Mouse (Mus musculus): ENCODE measurements at regions not wholly inside any gene's neighbourhood (a gene's known extent, or its start where the extent isn't known, plus 50 kb on each side); places are given as distances from the start of the nearest gene placed in this dataset.
"Not testable (repeated sequence)": the region's sequence is repeated elsewhere in the genome, so short reads cannot be mapped to it uniquely, and the experiment has no call there.

DNA sequence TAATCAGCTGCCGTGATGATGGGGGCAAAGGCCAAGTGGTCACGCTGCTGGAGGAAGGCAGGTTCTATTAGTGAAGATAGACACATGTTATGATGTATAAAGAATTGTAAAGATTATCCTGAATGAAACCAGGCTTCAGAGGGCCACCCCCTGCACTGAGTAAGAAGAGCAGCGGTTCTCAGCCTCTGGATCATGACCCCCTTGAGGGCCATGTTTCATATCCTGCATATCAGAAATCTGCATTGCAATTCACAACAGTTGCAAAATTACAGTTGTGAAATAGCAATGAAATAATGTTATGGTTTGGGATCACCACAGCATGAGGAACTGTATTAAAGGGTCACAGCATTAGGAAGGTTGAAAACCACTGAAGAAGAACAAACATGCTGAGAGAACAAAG lies 162.5 kb upstream of the Zranb2 start:
- H3K9ac ChIP-seq (replicated peaks), result no peak overlapping the region
- H3K36me3 ChIP-seq, result no peaks in the 10 kb centered on the region
- no peaks in the 10 kb centered on the region for H3K9me3 ChIP-seq (replicated peaks)
- H3K4me2 ChIP-seq, result no peak overlapping the region
- H3K27me3 ChIP-seq (replicated peaks), result no peaks in the 10 kb centered on the region
- no peak for ATAC-seq (ENCODE audit: low FRiP score)
- H3K27ac ChIP-seq (replicated peaks), result no peak overlapping the region
- no peak overlapping the region for H3K4me3 ChIP-seq (replicated peaks)
- no peaks in the 10 kb centered on the region for H3K4me1 ChIP-seq
- WGBS, result 71% methylated on average over 3 of the region's 3 CpGs

DNA sequence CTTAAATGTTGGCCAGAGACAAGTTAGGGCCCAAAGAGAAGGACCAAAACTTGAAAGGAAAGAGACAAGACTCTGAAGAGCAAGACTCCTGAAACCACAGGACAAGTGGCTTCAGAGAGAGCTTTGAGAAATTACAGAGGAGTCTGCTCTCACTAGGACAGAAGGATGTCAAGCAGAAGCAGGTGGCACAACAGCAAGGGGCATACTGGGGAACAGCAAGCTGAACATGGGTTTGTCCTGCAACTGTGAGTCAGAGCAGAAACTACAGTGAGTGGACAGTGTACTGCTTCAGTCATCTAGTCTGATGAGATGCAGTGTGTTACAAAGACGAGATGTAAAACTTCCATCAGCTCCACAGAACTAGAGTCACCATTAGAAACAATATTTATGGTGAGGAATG lies 160.6 kb upstream of the Zranb2 start:
- Histone ChIP-seq H3K4me2 (no peak overlapping the region), H3K36me3 (no peaks in the 10 kb centered on the region), H3K27ac (replicated peaks) (no peak overlapping the region), H3K4me1 (no peaks in the 10 kb centered on the region), H3K27me3 (replicated peaks) (no peaks in the 10 kb centered on the region), H3K9me3 (replicated peaks) (no peaks in the 10 kb centered on the region), H3K4me3 (replicated peaks) (no peak overlapping the region), H3K9ac (replicated peaks) (no peak overlapping the region)
- ATAC-seq (ENCODE audit: low FRiP score), result no peak
- WGBS, result 57% methylated on average over 1 of the region's 1 CpGs

DNA sequence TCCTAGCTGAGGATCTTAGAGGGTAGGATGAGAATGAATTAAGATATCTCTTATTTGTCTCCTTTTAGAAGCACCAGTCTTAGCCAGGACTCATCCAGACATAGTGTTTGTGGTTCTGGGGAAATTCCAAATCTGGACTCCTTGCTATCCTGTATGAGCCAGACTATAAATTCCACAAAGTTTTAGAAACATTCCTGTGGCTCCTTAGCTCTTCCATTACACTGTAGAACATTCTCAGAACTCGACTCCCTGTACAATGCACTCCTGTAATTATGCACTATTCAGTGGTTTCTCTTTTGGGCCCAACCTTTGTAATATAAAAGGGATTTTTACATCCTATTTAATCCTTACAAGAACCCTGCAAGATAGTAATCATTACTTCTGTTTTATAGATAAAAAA lies 159.8 kb upstream of the Zranb2 start:
- no peak overlapping the region for H3K27ac ChIP-seq (replicated peaks)
- H3K4me2 ChIP-seq, result no peak overlapping the region
- no peaks in the 10 kb centered on the region for H3K4me1 ChIP-seq
- no peak overlapping the region for H3K4me3 ChIP-seq (replicated peaks)
- no peaks in the 10 kb centered on the region for H3K9me3 ChIP-seq (replicated peaks)
- no peak for ATAC-seq (ENCODE audit: low FRiP score)
- H3K36me3 ChIP-seq, result no peaks in the 10 kb centered on the region
- H3K9ac ChIP-seq (replicated peaks), result no peak overlapping the region
- 65% methylated on average over 1 of the region's 1 CpGs for WGBS
- H3K27me3 ChIP-seq (replicated peaks), result no peaks in the 10 kb centered on the region

DNA sequence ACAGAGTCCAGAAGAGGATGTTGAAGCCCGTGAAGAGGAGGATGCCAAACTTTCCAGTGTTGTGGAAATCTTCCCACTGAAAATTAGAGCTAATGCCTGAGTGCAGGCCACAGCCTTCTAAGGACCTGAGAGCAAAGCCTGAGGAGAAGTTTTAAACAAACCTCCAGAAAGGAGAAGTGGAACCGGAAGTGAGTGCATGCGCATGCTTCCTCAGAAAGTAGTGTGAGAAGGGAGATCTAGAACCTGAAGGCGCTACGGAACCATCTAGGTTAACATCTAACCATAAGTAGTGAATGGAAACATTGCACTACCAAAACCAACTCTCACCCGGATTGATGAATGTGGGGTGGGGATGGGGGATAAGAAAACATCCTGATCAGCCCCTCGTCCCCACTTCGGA lies 156.4 kb upstream of the Zranb2 start:
- no peak overlapping the region for H3K4me2 ChIP-seq
- no peaks in the 10 kb centered on the region for H3K4me1 ChIP-seq
- no peak overlapping the region for H3K4me3 ChIP-seq (replicated peaks)
- H3K9me3 ChIP-seq (replicated peaks), result no peaks in the 10 kb centered on the region
- H3K27ac ChIP-seq (replicated peaks), result no peak overlapping the region
- WGBS, result 93% methylated on average over 8 of the region's 8 CpGs
- H3K27me3 ChIP-seq (replicated peaks), result no peaks in the 10 kb centered on the region
- no peak overlapping the region for H3K9ac ChIP-seq (replicated peaks)
- no peaks in the 10 kb centered on the region for H3K36me3 ChIP-seq
- ATAC-seq (ENCODE audit: low FRiP score), result no peak

DNA sequence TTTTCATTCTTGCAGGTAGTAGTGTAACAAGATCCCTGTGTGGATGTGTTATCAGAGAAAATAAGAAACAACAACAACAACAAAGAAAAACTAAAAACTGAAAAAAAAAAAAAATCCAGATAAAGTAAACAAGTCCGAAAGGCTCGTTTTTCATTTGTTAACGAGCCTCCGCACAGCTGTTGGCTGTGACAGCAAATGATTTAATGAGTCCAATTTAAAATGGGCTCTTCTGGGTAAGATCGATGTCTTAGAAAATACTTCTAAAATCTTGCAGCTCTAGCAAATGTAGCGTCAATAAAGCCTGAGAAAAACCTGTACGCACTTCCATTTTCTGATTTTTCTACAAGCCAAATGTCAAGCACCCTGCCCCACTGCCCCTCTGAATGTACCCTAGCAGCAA lies 155.8 kb upstream of the Zranb2 start:
- Histone ChIP-seq H3K27ac (replicated peaks) (no peak overlapping the region), H3K4me1 (no peaks in the 10 kb centered on the region), H3K4me3 (replicated peaks) (no peak overlapping the region), H3K9me3 (replicated peaks) (no peaks in the 10 kb centered on the region), H3K36me3 (no peaks in the 10 kb centered on the region), H3K9ac (replicated peaks) (no peak overlapping the region), H3K27me3 (replicated peaks) (no peaks in the 10 kb centered on the region), H3K4me2 (no peak overlapping the region)
- ATAC-seq (ENCODE audit: low FRiP score), result no peak
- 76% methylated on average over 7 of the region's 7 CpGs for WGBS

DNA sequence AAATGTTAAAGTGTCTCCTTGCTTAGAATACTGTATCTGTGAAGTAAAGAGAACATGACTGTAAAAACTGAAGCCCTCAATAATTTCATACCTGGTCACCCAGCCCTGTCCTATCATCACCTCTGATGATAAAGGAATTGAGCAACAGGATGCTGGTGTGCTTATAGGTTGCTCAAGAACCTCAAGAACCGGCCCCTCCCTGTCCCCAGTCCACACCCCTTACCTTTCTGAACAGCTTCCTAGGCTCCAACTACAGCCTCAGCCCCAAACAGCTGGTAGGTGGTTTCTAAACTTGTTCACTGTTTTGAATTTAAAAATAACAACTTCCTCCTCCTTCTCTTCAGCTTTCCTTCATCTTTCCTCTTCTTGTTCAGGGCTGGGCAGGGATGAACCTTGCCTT lies 142.1 kb upstream of the Zranb2 start:
- Histone ChIP-seq H3K36me3 (no peaks in the 10 kb centered on the region), H3K9me3 (replicated peaks) (no peaks in the 10 kb centered on the region), H3K4me1 (no peaks in the 10 kb centered on the region), H3K4me3 (replicated peaks) (no peak overlapping the region), H3K9ac (replicated peaks) (no peak overlapping the region), H3K4me2 (no peak overlapping the region), H3K27me3 (replicated peaks) (no peaks in the 10 kb centered on the region), H3K27ac (replicated peaks) (no peak overlapping the region)
- no peak for ATAC-seq (ENCODE audit: low FRiP score)
- WGBS, result 88% methylated on average over 1 of the region's 1 CpGs

DNA sequence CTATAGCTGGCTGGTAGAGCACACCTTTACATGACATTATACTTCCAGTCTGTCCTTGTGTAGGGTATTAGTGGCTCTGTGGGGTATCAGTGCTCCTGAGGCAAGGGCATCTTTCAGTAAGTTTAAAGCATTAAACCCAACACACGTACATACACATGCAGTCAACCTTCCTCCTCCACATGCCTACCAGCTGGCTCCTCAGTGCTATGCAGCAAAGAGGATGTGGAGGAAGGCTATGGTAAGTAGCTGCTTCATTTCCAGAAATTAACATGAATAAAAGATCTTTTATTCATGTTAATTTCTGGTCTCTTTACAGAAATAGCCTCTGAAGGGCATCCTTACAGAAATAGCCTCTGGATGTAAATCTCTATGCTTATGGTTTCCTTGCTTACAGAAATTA lies 140.1 kb upstream of the Zranb2 start:
- Histone ChIP-seq H3K4me2 (no peak overlapping the region), H3K27ac (replicated peaks) (no peak overlapping the region), H3K9me3 (replicated peaks) (no peaks in the 10 kb centered on the region), H3K27me3 (replicated peaks) (no peaks in the 10 kb centered on the region), H3K9ac (replicated peaks) (no peak overlapping the region), H3K4me1 (no peaks in the 10 kb centered on the region), H3K36me3 (no peaks in the 10 kb centered on the region), H3K4me3 (replicated peaks) (no peak overlapping the region)
- WGBS, result 85% methylated on average over 1 of the region's 1 CpGs
- no peak for ATAC-seq (ENCODE audit: low FRiP score)

DNA sequence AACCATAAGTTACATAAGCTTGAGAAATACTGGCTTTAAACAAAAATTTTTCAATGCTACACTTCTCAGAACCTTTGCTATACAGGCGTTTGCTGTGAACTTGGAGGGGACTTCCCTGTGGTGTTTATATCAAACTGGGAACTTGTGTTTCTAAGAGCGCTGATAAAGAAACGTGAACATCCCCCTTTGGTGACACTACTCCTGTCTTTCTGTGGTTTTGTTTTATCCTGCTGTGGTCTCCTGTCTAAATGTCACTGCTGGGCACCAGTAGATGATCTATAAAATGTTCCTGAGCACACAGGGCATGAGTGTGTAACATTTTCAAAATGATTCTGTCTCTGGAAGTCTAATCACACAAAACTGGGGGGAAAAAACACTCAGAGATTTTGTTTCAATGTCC lies 134.1 kb upstream of the Zranb2 start:
- Histone ChIP-seq H3K36me3 (no peaks in the 10 kb centered on the region), H3K9ac (replicated peaks) (no peak overlapping the region), H3K4me1 (no peaks in the 10 kb centered on the region), H3K27ac (replicated peaks) (no peak overlapping the region), H3K4me2 (no peak overlapping the region), H3K4me3 (replicated peaks) (no peak overlapping the region), H3K9me3 (replicated peaks) (no peaks in the 10 kb centered on the region), H3K27me3 (replicated peaks) (no peaks in the 10 kb centered on the region)
- no peak for ATAC-seq (ENCODE audit: low FRiP score)
- 78% methylated on average over 3 of the region's 3 CpGs for WGBS

DNA sequence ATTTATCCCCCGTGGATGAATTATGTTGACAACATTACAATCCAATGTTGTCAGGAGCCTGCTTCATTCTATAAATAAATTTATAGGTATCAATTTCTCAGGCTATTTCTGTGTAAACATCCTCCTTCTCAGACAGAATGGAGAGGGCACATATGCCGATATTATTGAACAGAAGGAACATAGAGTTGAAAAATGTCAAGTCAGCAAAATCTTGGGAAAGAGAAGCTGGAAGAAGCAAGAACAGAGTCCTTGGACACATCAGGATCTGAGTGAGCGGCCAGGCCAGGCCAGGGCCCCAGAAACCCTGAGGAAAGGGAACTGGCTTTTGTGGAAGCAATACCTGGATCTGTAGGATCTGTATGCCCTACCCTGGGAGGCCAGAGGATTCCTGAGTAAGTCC lies 129.9 kb upstream of the Zranb2 start:
- Histone ChIP-seq H3K27me3 (replicated peaks) (no peaks in the 10 kb centered on the region), H3K9me3 (replicated peaks) (no peaks in the 10 kb centered on the region), H3K27ac (replicated peaks) (no peak overlapping the region), H3K4me2 (no peak overlapping the region), H3K4me1 (no peaks in the 10 kb centered on the region), H3K4me3 (replicated peaks) (no peak overlapping the region), H3K36me3 (no peaks in the 10 kb centered on the region), H3K9ac (replicated peaks) (no peak overlapping the region)
- WGBS, result 87% methylated on average over 3 of the region's 3 CpGs
- ATAC-seq (ENCODE audit: low FRiP score), result no peak

DNA sequence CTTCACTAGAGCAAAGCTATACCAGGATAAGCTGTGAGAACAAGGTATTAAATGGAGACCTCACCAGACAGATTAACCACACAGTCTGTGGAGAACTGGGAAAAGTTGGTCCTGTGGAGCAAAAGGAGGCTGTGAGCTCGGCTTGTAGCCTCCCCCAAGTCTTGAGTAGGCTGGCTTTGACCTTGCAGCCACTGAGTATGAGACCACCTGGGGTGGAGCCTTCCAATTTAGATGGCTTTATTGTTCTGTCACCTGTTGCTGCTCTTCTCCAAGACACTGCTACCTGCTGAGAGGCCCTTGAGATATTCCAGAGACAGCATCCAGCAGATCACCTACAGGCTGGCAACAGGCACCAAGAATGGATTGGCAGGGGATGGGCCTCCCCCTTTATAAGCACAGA lies 110.5 kb upstream of the Zranb2 start:
- not testable (repeated sequence) for ATAC-seq (ENCODE audit: low FRiP score); H3K36me3 ChIP-seq; H3K9me3 ChIP-seq (replicated peaks); H3K9ac ChIP-seq (replicated peaks); H3K27ac ChIP-seq (replicated peaks); H3K4me3 ChIP-seq (replicated peaks); H3K27me3 ChIP-seq (replicated peaks); H3K4me2 ChIP-seq; H3K4me1 ChIP-seq
- WGBS, result 58% methylated on average over 1 of the region's 1 CpGs

DNA sequence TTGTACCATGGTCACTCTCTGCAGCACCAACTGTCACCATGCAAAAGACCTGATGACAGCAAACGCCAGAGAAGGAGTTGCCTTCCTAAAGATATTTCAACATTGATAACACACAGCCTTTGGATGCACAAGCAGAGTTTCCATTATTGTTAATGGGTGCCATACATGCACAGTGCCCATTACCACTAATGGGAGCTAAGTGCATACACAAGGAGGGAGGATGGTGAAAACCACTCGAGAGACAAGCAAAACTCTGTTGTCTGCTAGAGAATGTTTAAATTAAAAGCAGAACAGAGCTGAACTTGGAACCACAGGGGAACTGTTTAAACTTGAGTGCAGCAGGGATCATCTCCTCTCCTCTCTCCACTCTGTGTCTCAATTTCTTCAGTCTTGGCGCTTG lies 107.2 kb upstream of the Zranb2 start:
- WGBS, result 66% methylated on average over 3 of the region's 3 CpGs
- Histone ChIP-seq H3K36me3 (no peaks in the 10 kb centered on the region), H3K4me1 (no peaks in the 10 kb centered on the region), H3K4me2 (no peak overlapping the region), H3K4me3 (replicated peaks) (no peak overlapping the region), H3K27ac (replicated peaks) (0 out of 2 replicates have a peak overlapping the region, but pooled peaks have one; percentile 28), H3K9me3 (replicated peaks) (no peaks in the 10 kb centered on the region), H3K9ac (replicated peaks) (no peak overlapping the region), H3K27me3 (replicated peaks) (no peaks in the 10 kb centered on the region)
- ATAC-seq (ENCODE audit: low FRiP score), result no peak

DNA sequence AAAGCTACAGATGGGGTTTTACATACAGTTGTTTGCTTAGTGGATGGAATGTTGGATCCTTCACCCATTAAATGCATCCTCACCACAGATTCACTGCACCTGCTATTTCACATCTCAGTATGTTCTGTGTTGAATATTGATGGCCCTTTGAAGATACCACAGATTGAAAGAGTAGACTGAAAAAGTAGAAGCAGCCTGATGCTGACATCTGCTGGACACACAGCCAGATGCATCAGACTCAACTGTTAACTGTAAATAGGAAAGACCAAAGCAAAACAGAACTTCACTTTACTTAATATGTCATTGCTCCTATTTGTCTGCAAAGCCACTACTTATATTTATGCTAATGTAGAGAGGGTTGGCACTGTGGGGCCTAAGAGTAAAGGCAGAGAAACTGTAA lies 84.2 kb upstream of the Zranb2 start:
- Histone ChIP-seq H3K4me1 (no peaks in the 10 kb centered on the region), H3K4me3 (replicated peaks) (no peak overlapping the region), H3K36me3 (no peaks in the 10 kb centered on the region), H3K9ac (replicated peaks) (no peak overlapping the region), H3K27me3 (replicated peaks) (no peaks in the 10 kb centered on the region), H3K9me3 (replicated peaks) (no peaks in the 10 kb centered on the region), H3K27ac (replicated peaks) (no peak overlapping the region), H3K4me2 (no peak overlapping the region)
- ATAC-seq (ENCODE audit: low FRiP score), result peak; percentile 81

DNA sequence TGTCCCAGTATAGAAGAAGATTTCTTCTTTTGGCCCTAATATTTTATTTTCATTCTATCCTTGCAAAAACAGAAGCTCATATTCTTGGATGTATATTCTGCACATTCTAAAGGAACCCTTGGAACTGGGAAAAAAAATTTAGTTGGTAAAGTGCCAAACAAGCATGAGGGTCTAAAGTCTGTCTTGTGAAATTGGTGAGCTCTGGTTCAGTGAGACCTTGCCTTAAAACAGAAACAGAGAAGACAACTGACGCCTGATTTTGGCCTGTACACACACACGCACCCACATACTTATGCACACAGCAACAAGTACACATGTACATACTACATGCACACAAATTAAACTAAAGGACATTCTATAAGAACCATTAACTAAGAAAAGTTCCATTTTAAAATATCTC lies 62.4 kb upstream of the Zranb2 start:
- Histone ChIP-seq H3K27me3 (replicated peaks) (no peaks in the 10 kb centered on the region), H3K36me3 (no peaks in the 10 kb centered on the region), H3K9me3 (replicated peaks) (no peaks in the 10 kb centered on the region), H3K4me1 (no peaks in the 10 kb centered on the region), H3K4me3 (replicated peaks) (no peak overlapping the region), H3K27ac (replicated peaks) (no peak overlapping the region), H3K4me2 (no peak overlapping the region), H3K9ac (replicated peaks) (no peak overlapping the region)
- no peak for ATAC-seq (ENCODE audit: low FRiP score)
- 94% methylated on average over 2 of the region's 2 CpGs for WGBS
